Mouse (Mus musculus) forebrain, embryonic 16.5 days (tissue): ENCODE measurements around the gene Dennd2a. TPM values are rescaled to one million over a fixed set of nuclear protein-coding genes. Genes with fewer than 3 reads are reported as not detected.
"Not testable (repeated sequence)": the region's sequence is repeated elsewhere in the genome, so short reads cannot be mapped to it uniquely, and the experiment has no call there.

Source experiments
- ATAC-seq: fragments of 200-750 bp; cut with Nextera tagmentation; 2 replicates; pipeline ENCODE4 v1.8.0; 2017; ENCODE audit warnings: mild to moderate bottlenecking, moderate library complexity
- H3K27ac ChIP-seq: fragments of 300-500 bp; sonication (generic); 2 replicates; pipeline ENCODE4 v1.5.1; 2014; ENCODE audit warnings: low read length, control low read depth
- H3K27me3 ChIP-seq: fragments of 300-500 bp; sonication (generic); replicated peaks from 2 replicates; pipeline ENCODE4 v1.6.1; 2014; ENCODE audit warnings: low read length; ENCODE audit not compliant: control insufficient read depth, insufficient read depth
- H3K36me3 ChIP-seq: fragments of 300-500 bp; sonication (generic); 2 replicates; pipeline ENCODE4 v1.6.1; 2014; ENCODE audit not compliant: control insufficient read depth, insufficient read depth
- H3K4me1 ChIP-seq: fragments of 300-500 bp; sonication (generic); replicated peaks from 2 replicates; pipeline ENCODE4 v1.6.1; 2014; ENCODE audit warnings: low read length; ENCODE audit not compliant: control insufficient read depth, insufficient read depth
- H3K4me2 ChIP-seq: fragments of 300-500 bp; sonication (generic); 2 replicates; pipeline ENCODE4 v1.6.1; 2014; ENCODE audit warnings: mild to moderate bottlenecking, low read length, control low read depth
- H3K4me3 ChIP-seq: fragments of 300-500 bp; sonication (generic); replicated peaks from 2 replicates; pipeline ENCODE4 v1.5.1; 2014; ENCODE audit warnings: mild to moderate bottlenecking, low read length, control low read depth
- H3K9ac ChIP-seq: fragments of 300-500 bp; sonication (generic); replicated peaks from 2 replicates; pipeline ENCODE4 v1.6.1; 2014; ENCODE audit warnings: low read depth, low read length, control low read depth
- H3K9me3 ChIP-seq: fragments of 300-500 bp; sonication (generic); 2 replicates; pipeline ENCODE4 v1.6.1; 2016; ENCODE audit warnings: low read length; ENCODE audit not compliant: control insufficient read depth
- whole genome bisulfite sequencing: fragments of 180-500 bp; shearing (Covaris S2); extraction: QIAGEN DNeasy Blood & Tissue Kit; methylation state at CpG from one replicate; pipeline ENCODE4 v1.1.7; 2014; 5-methylcytosine and 5-hydroxymethylcytosine counted together
- polyA plus RNA-seq: library from polyadenylated mRNA; unstranded; fragments of >200 nt; fragmentation: Nextera tagmentation; extraction: Ambion mirVana; gene quantifications from 2 replicates; pipeline ENCODE4 v1.2.1, GENCODE M21; 2015

The Dennd2a gene
- polyA plus RNA-seq, 1 experiment from 2014 or later: 13.1 TPM

GRCm38 (mm10) chr6:39423130-39423551, 134.5 kb downstream of the Dennd2a start:
- ATAC-seq: no peak
- Histone ChIP-seq H3K9me3 (no peaks in the 10 kb centered on the region), H3K27me3 (no peaks in the 10 kb centered on the region), H3K27ac (no peak overlapping the region), H3K4me1 (peaks cover 3% of the 10 kb centered on the region), H3K9ac (no peak overlapping the region), H3K4me2 (no peak overlapping the region), H3K36me3 (no peaks in the 10 kb centered on the region), H3K4me3 (no peak overlapping the region)
- 71% methylated on average over 6 of the region's 6 CpGs for WGBS

GRCm38 (mm10) chr6:39420867-39421266, 136.8 kb downstream of the Dennd2a start:
- Histone ChIP-seq H3K36me3 (no peaks in the 10 kb centered on the region), H3K9ac (no peak overlapping the region), H3K4me3 (peak overlapping the region; percentile 90), H3K27ac (no peak overlapping the region), H3K4me1 (peaks cover 13% of the 10 kb centered on the region), H3K27me3 (no peaks in the 10 kb centered on the region), H3K4me2 (no peak overlapping the region), H3K9me3 (no peaks in the 10 kb centered on the region)
- no peak for ATAC-seq
- 44% methylated on average over 4 of the region's 4 CpGs for WGBS

- H3K9me3 ChIP-seq: no peaks in the 10 kb centered on the region
- H3K36me3 ChIP-seq: no peaks in the 10 kb centered on the region
- peak within 1 kb of the TSS; percentile 72 for H3K4me2 ChIP-seq
- peak within 1 kb of the TSS; percentile 94 for H3K27ac ChIP-seq
- peak within 1 kb of the TSS; percentile 90 for H3K4me3 ChIP-seq
- H3K27me3 ChIP-seq: no peaks in the 10 kb centered on the region
- H3K4me1 ChIP-seq: peaks cover 13% of the 10 kb centered on the region
- under 1% methylated on average over 66 of the region's 82 CpGs for WGBS
- H3K9ac ChIP-seq: peak within 1 kb of the TSS; percentile 90
- ATAC-seq: peak; percentile 94
Observed at GRCm38 (mm10) chr6:39419851-39420721, 137.6 kb downstream of the Dennd2a start, which contains the start of gene Mkrn1. Gene Mkrn1 (minus strand): TSS chr6:39420462.

GRCm38 (mm10) chr6:39419386-39419850, 138.2 kb downstream of the Dennd2a start:
- peaks cover 13% of the 10 kb centered on the region for H3K4me1 ChIP-seq
- WGBS: under 1% methylated on average over 43 of the region's 43 CpGs
- no peaks in the 10 kb centered on the region for H3K36me3 ChIP-seq
- H3K27ac ChIP-seq: peak overlapping the region; percentile 94
- no peaks in the 10 kb centered on the region for H3K27me3 ChIP-seq
- H3K9me3 ChIP-seq: no peaks in the 10 kb centered on the region
- ATAC-seq: no peak
- peak overlapping the region; percentile 72 for H3K4me2 ChIP-seq
- peak overlapping the region; percentile 90 for H3K4me3 ChIP-seq
- peak overlapping the region; percentile 90 for H3K9ac ChIP-seq

GRCm38 (mm10) chr6:39416654-39417053, 141.0 kb downstream of the Dennd2a start:
- not testable (repeated sequence) for H3K27me3 ChIP-seq, H3K4me2 ChIP-seq, H3K9ac ChIP-seq, H3K9me3 ChIP-seq, H3K4me3 ChIP-seq, H3K36me3 ChIP-seq, H3K27ac ChIP-seq, ATAC-seq
- peaks cover 18% of the 10 kb centered on the region for H3K4me1 ChIP-seq

GRCm38 (mm10) chr6:39415762-39416161, 141.9 kb downstream of the Dennd2a start:
- no peak for ATAC-seq
- peaks cover 18% of the 10 kb centered on the region for H3K4me1 ChIP-seq
- H3K4me2 ChIP-seq: no peak overlapping the region
- WGBS: 52% methylated on average over 3 of the region's 5 CpGs
- no peak overlapping the region for H3K4me3 ChIP-seq
- no peak overlapping the region for H3K9ac ChIP-seq
- no peaks in the 10 kb centered on the region for H3K27me3 ChIP-seq
- no peaks in the 10 kb centered on the region for H3K9me3 ChIP-seq
- H3K27ac ChIP-seq: no peak overlapping the region
- H3K36me3 ChIP-seq: no peaks in the 10 kb centered on the region

GRCm38 (mm10) chr6:39414106-39414505, 143.6 kb downstream of the Dennd2a start:
- no peak overlapping the region for H3K27ac ChIP-seq
- no peak overlapping the region for H3K4me3 ChIP-seq
- H3K36me3 ChIP-seq: no peaks in the 10 kb centered on the region
- H3K4me2 ChIP-seq: no peak overlapping the region
- no peaks in the 10 kb centered on the region for H3K9me3 ChIP-seq
- H3K4me1 ChIP-seq: peaks cover 18% of the 10 kb centered on the region
- 28% methylated on average over 1 of the region's 1 CpGs for WGBS
- no peaks in the 10 kb centered on the region for H3K27me3 ChIP-seq
- H3K9ac ChIP-seq: no peak overlapping the region
- no peak for ATAC-seq

Other genes with a start within 250 kb of the Dennd2a start
- 69.3 and 76.8 TPM in 2 replicates for gene Slc37a3, start 180.2 kb downstream of the Dennd2a start, polyA plus RNA-seq
- gene Rab19, start 176.7 kb downstream of the Dennd2a start, polyA plus RNA-seq: 0.20 and 0.30 TPM in 2 replicates
- gene Mkrn1, start 137.4 kb downstream of the Dennd2a start, polyA plus RNA-seq: 240 and 244 TPM in 2 replicates
- gene Adck2, start 16.0 kb upstream of the Dennd2a start, polyA plus RNA-seq: 50.3 and 50.5 TPM in 2 replicates
- gene Gm42420, start 27.9 kb upstream of the Dennd2a start, polyA plus RNA-seq: not detected in 2 replicates
- gene Ndufb2, start 34.7 kb upstream of the Dennd2a start, polyA plus RNA-seq: 318 and 322 TPM in 2 replicates
- 24.0 and 26.7 TPM in 2 replicates for gene Braf, start 167.6 kb upstream of the Dennd2a start, polyA plus RNA-seq